Mouse (Mus musculus): Measurements from ENCODE around the gene Selenoo. TPM values are rescaled to one million over a fixed set of nuclear protein-coding genes. Genes with fewer than 3 reads are reported as not detected.

The Selenoo gene
- polyA plus RNA-seq, 1 experiment from 2014 or later, result 23.0 TPM

DNA sequence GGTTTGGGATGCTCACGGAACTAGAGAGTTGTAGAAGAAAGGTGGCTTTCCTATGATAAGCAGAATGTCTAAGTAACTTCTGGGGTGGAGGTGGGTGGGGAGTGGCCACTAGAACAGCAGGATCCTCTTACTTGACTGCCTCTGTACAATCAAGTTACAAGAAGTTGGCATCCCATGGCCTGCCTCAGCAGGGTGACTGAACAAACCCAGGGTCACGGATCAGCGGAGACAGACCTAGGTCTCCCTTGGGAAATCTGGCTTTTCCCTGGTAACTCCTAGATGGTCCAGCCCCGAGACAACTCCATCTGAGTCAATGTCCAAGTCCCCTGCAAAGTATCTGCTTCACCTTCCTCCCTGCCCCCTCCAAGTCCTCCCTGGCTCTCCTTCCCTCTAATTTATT is 59.0 kb downstream of the Selenoo start:
- peak overlapping the region; percentile 88; the same call in 1 of the 2 replicates for H3K9ac ChIP-seq
- H3K36me3 ChIP-seq (replicated peaks; ENCODE audit: control insufficient read depth, insufficient read depth), result peaks cover 30% of the 10 kb centered on the region
- H3K4me2 ChIP-seq (replicated peaks), result peak overlapping the region; percentile 87
- peak overlapping the region; percentile 53 for H3K4me3 ChIP-seq (replicated peaks; ENCODE audit: low read length)
- no peak for ATAC-seq (ENCODE audit: low FRiP score)
- WGBS, result 33% methylated on average over 4 of the region's 4 CpGs
- DNase-seq (ENCODE audit: low spot score), result no peak
- peak overlapping the region; percentile 77; the same call in 1 of the 2 replicates for H3K27ac ChIP-seq
- peaks cover 45% of the 10 kb centered on the region for H3K4me1 ChIP-seq (replicated peaks; ENCODE audit: control insufficient read depth, insufficient read depth, low read length)
- H3K27me3 ChIP-seq (ENCODE audit: control insufficient read depth, insufficient read depth, low read length), result no peaks in the 10 kb centered on the region
- no peaks in the 10 kb centered on the region for H3K9me3 ChIP-seq (ENCODE audit: control insufficient read depth, low read length)

DNA sequence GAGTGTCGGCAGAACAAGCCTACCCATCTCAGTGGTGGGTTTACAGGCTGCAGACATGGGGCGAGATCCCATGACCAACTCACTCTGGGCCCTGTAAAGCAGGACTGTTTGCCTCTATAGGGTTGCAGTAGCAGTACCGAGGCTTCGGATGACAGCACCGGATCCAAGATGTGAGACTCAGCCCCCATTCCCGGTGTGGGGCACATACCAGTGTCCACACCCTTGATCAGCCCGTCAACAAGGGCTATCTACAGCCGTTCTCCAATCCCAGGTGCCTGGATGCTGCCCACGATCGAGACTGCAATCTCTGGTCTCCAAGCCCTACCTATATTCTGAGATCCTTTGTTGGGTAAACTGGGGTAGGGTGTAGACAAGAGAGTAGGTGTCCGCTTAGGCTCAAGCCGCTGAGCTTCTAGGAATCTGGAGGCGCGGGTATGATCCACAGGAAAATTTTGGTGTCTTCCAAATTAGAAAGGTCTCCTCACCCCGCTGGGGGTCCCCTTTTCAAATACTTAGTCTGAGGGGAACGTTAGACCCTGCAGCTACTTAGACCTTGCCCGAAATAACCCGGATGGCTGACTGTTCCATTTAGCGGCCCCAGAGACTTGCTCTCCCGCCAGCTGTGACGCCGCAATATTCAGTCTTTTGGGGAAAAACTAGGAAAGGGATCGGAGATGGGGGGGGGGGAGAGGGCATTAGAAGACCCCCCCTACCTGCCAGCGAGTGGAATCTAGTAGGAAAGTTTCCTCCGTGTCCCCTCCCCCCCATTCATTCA is 59.8 kb downstream of the Selenoo start:
- peak overlapping the region; percentile 53 for H3K4me3 ChIP-seq (replicated peaks; ENCODE audit: low read length)
- H3K9ac ChIP-seq, result peak overlapping the region; percentile 88
- H3K36me3 ChIP-seq (replicated peaks; ENCODE audit: control insufficient read depth, insufficient read depth), result peaks cover 26% of the 10 kb centered on the region
- 3% methylated on average over 25 of the region's 25 CpGs for WGBS
- H3K27ac ChIP-seq, result peak overlapping the region; percentile 90
- peak; percentile 2; the same call in 1 of the 2 replicates for ATAC-seq (ENCODE audit: low FRiP score)
- DNase-seq (ENCODE audit: low spot score), result no peak
- H3K27me3 ChIP-seq (ENCODE audit: control insufficient read depth, insufficient read depth, low read length), result no peaks in the 10 kb centered on the region
- peak overlapping the region; percentile 87 for H3K4me2 ChIP-seq (replicated peaks)
- peaks cover 45% of the 10 kb centered on the region for H3K4me1 ChIP-seq (replicated peaks; ENCODE audit: control insufficient read depth, insufficient read depth, low read length)
- H3K9me3 ChIP-seq (ENCODE audit: control insufficient read depth, low read length), result no peaks in the 10 kb centered on the region

DNA sequence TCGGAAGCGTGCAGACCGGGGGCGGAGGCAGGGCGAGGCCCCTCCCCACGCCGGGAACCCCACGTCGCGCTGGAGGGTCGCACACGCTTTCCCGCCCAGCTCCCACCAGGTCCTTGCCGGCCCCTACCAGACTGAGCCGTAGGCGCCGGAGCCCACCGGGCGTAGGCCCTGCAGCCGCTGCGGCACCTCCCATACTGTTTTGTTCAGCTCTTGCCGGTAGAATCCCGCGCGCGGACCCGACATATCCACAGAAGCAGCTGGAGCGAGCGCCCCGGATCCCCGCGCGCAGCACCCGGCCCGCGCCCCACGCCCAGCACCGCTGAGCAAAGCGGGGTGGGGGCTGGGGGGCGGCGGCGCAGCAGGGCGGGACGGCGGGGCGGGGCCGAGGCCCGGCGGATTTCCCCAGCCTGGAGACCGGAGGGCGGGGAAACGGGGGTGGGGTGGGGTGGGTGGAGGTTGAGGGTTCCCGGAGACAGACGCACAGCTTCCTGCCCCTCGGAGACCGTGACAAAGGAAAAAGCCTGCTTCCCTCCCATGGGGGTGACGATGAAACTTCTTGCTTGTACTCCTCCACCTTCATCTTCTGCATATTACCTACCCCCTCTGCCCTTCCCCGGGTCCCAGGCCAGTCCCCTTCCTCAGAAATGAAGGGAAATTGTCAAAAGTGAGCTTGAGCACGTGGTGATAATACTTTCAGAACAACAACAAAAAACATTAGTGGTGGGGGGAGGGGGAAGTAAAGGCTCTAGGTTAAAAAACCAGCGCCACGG is 60.6 kb downstream of the Selenoo start, which contains the start of gene Mapk11:
TSS of gene Mapk11 (minus strand) at position 358 of the 770 bp plus-strand sequence.
- DNase-seq (ENCODE audit: low spot score) (no peak), ATAC-seq (ENCODE audit: low FRiP score) (peak; percentile 61)
- H3K9ac ChIP-seq, result peak within 1 kb of the TSS; percentile 88
- H3K9me3 ChIP-seq (ENCODE audit: control insufficient read depth, low read length), result no peaks in the 10 kb centered on the region
- H3K4me2 ChIP-seq (replicated peaks), result peak within 1 kb of the TSS; percentile 87
- WGBS, result under 1% methylated on average over 44 of the region's 61 CpGs
- peak within 1 kb of the TSS; percentile 53 for H3K4me3 ChIP-seq (replicated peaks; ENCODE audit: low read length)
- H3K27me3 ChIP-seq (ENCODE audit: control insufficient read depth, insufficient read depth, low read length), result no peaks in the 10 kb centered on the region
- H3K27ac ChIP-seq, result peak within 1 kb of the TSS; percentile 90
- peaks cover 45% of the 10 kb centered on the region for H3K4me1 ChIP-seq (replicated peaks; ENCODE audit: control insufficient read depth, insufficient read depth, low read length)
- peaks cover 26% of the 10 kb centered on the region for H3K36me3 ChIP-seq (replicated peaks; ENCODE audit: control insufficient read depth, insufficient read depth)

Other genes with a start within 250 kb of the Selenoo start
- gene Pim3, start 226.9 kb upstream of the Selenoo start, polyA plus RNA-seq (2014; fragmentation: Nextera tagmentation; extraction: Ambion mirVana), result 52.1 and 61.0 TPM in 2 replicates
- gene Ttll8, start 134.7 kb upstream of the Selenoo start, polyA plus RNA-seq (2014; fragmentation: Nextera tagmentation; extraction: Ambion mirVana), result 0.13 TPM in 1 of 2 replicates, not detected in the other
- gene Mlc1, start 110.1 kb upstream of the Selenoo start, polyA plus RNA-seq (2014; fragmentation: Nextera tagmentation; extraction: Ambion mirVana), result 17.7 and 20.5 TPM in 2 replicates
- gene Mov10l1, start 106.2 kb upstream of the Selenoo start, polyA plus RNA-seq (2014; fragmentation: Nextera tagmentation; extraction: Ambion mirVana), result not detected in 2 replicates
- gene Panx2, start 29.4 kb upstream of the Selenoo start, polyA plus RNA-seq (2014; fragmentation: Nextera tagmentation; extraction: Ambion mirVana), result 8.4 and 8.5 TPM in 2 replicates
- gene Trabd, start 14.0 kb upstream of the Selenoo start, polyA plus RNA-seq (2014; fragmentation: Nextera tagmentation; extraction: Ambion mirVana), result 34.2 and 41.0 TPM in 2 replicates
- gene Tubgcp6, start 34.0 kb downstream of the Selenoo start, polyA plus RNA-seq (2014; fragmentation: Nextera tagmentation; extraction: Ambion mirVana), result 17.2 and 19.1 TPM in 2 replicates
- 17.0 and 19.1 TPM in 2 replicates for gene Hdac10, start 39.6 kb downstream of the Selenoo start, polyA plus RNA-seq (2014; fragmentation: Nextera tagmentation; extraction: Ambion mirVana)
- gene Mapk12, start 51.6 kb downstream of the Selenoo start, polyA plus RNA-seq (2014; fragmentation: Nextera tagmentation; extraction: Ambion mirVana), result 3.3 and 4.0 TPM in 2 replicates
- 20.4 and 22.4 TPM in 2 replicates for gene Mapk11, start 60.5 kb downstream of the Selenoo start, polyA plus RNA-seq (2014; fragmentation: Nextera tagmentation; extraction: Ambion mirVana)
- gene Plxnb2, start 91.7 kb downstream of the Selenoo start, polyA plus RNA-seq (2014; fragmentation: Nextera tagmentation; extraction: Ambion mirVana), result 99.2 and 101 TPM in 2 replicates
- gene Dennd6b, start 107.4 kb downstream of the Selenoo start, polyA plus RNA-seq (2014; fragmentation: Nextera tagmentation; extraction: Ambion mirVana), result 71.4 and 71.6 TPM in 2 replicates
- 78.2 and 84.0 TPM in 2 replicates for gene Ppp6r2, start 122.5 kb downstream of the Selenoo start, polyA plus RNA-seq (2014; fragmentation: Nextera tagmentation; extraction: Ambion mirVana)
- gene Sbf1, start 226.2 kb downstream of the Selenoo start, polyA plus RNA-seq (2014; fragmentation: Nextera tagmentation; extraction: Ambion mirVana), result 99.8 and 105 TPM in 2 replicates
- gene Adm2, start 233.6 kb downstream of the Selenoo start, polyA plus RNA-seq (2014; fragmentation: Nextera tagmentation; extraction: Ambion mirVana), result not detected in 2 replicates
- gene Miox, start 245.3 kb downstream of the Selenoo start, polyA plus RNA-seq (2014; fragmentation: Nextera tagmentation; extraction: Ambion mirVana), result not detected in 2 replicates